Mouse (Mus musculus) embryo, embryonic 11.5 days (tissue): Measurements from ENCODE around the gene 1810009A15Rik.

ENCODE experiments used
- DNase-seq: peaks from one replicate; pipeline ENCODE4 v3.0.0-alpha.2; 2012; ENCODE audit warnings: low read depth, low spot score

Gene 1810009A15Rik

GRCm38 (mm10) chr19:8920073-8920736, 31.6 kb downstream of the 1810009A15Rik start, which contains the start of gene B3gat3:
Gene B3gat3, plus strand, starts transcription at chr19:8920374.
- peak; percentile 86 for DNase-seq

GRCm38 (mm10) chr19:8920836-8921291, 32.2 kb downstream of the 1810009A15Rik start:
- DNase-seq, result no peak

GRCm38 (mm10) chr19:8921741-8922140, 33.1 kb downstream of the 1810009A15Rik start:
- DNase-seq, result no peak

- DNase-seq, result no peak
Observed at GRCm38 (mm10) chr19:8926766-8927165, 38.1 kb downstream of the 1810009A15Rik start.

- DNase-seq, result no peak
Observed at GRCm38 (mm10) chr19:8927891-8928525, 39.4 kb downstream of the 1810009A15Rik start.

- DNase-seq, result no peak
Observed at GRCm38 (mm10) chr19:8928689-8929223, 40.1 kb downstream of the 1810009A15Rik start.

GRCm38 (mm10) chr19:8929224-8930088, 40.8 kb downstream of the 1810009A15Rik start, which contains the start of the genes Rom1 and Eml3:
Gene Rom1, minus strand, starts transcription at chr19:8929356.
Gene Eml3, plus strand, starts transcription at chr19:8929552.
- peak; percentile 53 for DNase-seq

GRCm38 (mm10) chr19:8930117-8930516, 41.5 kb downstream of the 1810009A15Rik start:
- no peak for DNase-seq

GRCm38 (mm10) chr19:8930771-8931170, 42.1 kb downstream of the 1810009A15Rik start:
- DNase-seq, result no peak

GRCm38 (mm10) chr19:8936736-8937135, 48.1 kb downstream of the 1810009A15Rik start:
- DNase-seq, result no peak
